Mouse (Mus musculus): ENCODE measurements at regions not wholly inside any gene's neighbourhood (a gene's known extent, or its start where the extent isn't known, plus 50 kb on each side); places are given as distances from the start of the nearest gene placed in this dataset.

- TF ChIP-seq ZC3H11A (IDR thresholded peaks at IDR 0.05; ENCODE audit: borderline replicate concordance, low read depth, low read length) (no peak), CHD2 (IDR thresholded peaks at IDR 0.05; ENCODE audit: low read depth, low read length) (no peak)
These were observed 157.7 kb downstream of the Zfp619 start for GRCm38 (mm10) chr7:39675124-39675846.
